16 mouse cellular contexts compared by ENCODE assay signal in genomic region chr10:119906869-119907268, GRCm38 (mm10).
DNase-seq lines count a peak whose midpoint lies in the region; ATAC-seq lines count a peak whose summit lies in the region.
"Had no signal": no experiment of that assay in that cellular context is flagged by ENCODE, and none has a peak within 500 bp of the region (broad histone marks: within the 10 kb centered on the region; RNA-seq: fewer than 3 reads in every experiment).

No protein-coding gene starts in this region.

- no peak overlapping the region for H3K27ac ChIP-seq in heart, embryonic 15.5 days
- no peak overlapping the region; the same call in 1 of the 2 replicates for H3K27ac ChIP-seq in hindbrain, embryonic 14.5 days
- no peak overlapping the region for H3K27ac ChIP-seq in hindbrain, embryonic 13.5 days
- H3K27ac ChIP-seq: embryonic facial prominence, embryonic 10.5 days; forebrain, embryonic 13.5 days had no signal

- H3K9me3 ChIP-seq in heart, embryonic 15.5 days (replicated peaks) = no peaks in the 10 kb centered on the region
- no peaks in the 10 kb centered on the region for H3K9me3 ChIP-seq in hindbrain, embryonic 14.5 days (ENCODE audit: control insufficient read depth, low read length)
- no peaks in the 10 kb centered on the region for H3K9me3 ChIP-seq in hindbrain, embryonic 13.5 days
- H3K9me3 ChIP-seq: embryonic facial prominence, embryonic 10.5 days; forebrain, embryonic 13.5 days had no signal

- no peaks in the 10 kb centered on the region for H3K36me3 ChIP-seq in heart, embryonic 15.5 days
- no peaks in the 10 kb centered on the region for H3K36me3 ChIP-seq in hindbrain, embryonic 14.5 days (replicated peaks; ENCODE audit: control insufficient read depth, insufficient read depth)
- H3K36me3 ChIP-seq in hindbrain, embryonic 13.5 days = no peaks in the 10 kb centered on the region
- H3K36me3 ChIP-seq: embryonic facial prominence, embryonic 10.5 days had no signal

- 30% methylated on average over 7 of the region's 7 CpGs for WGBS in heart, embryonic 15.5 days
- WGBS in hindbrain, embryonic 14.5 days = 59% methylated on average over 7 of the region's 7 CpGs
- WGBS in hindbrain, embryonic 13.5 days = 63% methylated on average over 7 of the region's 7 CpGs

- H3K4me1 ChIP-seq in heart, embryonic 15.5 days (replicated peaks) = no peaks in the 10 kb centered on the region; the same call in 1 of the 2 replicates
- H3K4me1 ChIP-seq in hindbrain, embryonic 14.5 days (replicated peaks; ENCODE audit: control insufficient read depth, insufficient read depth, low read length) = no peaks in the 10 kb centered on the region
- H3K4me1 ChIP-seq in hindbrain, embryonic 13.5 days (replicated peaks) = peaks cover 3% of the 10 kb centered on the region; the same call in 1 of the 2 replicates
- H3K4me1 ChIP-seq: embryonic facial prominence, embryonic 10.5 days had no signal

- ATAC-seq in heart, embryonic 15.5 days (replicated peaks; ENCODE audit: insufficient number of reproducible peaks, insufficient read depth, low FRiP score, low read depth) = 0 out of 2 replicates have a peak, but pooled peaks have one; percentile 58
- ATAC-seq in hindbrain, embryonic 14.5 days (ENCODE audit: low FRiP score) = 0 out of 2 replicates have a peak, but pooled peaks have one; percentile 31
- ATAC-seq in hindbrain, embryonic 13.5 days (ENCODE audit: low FRiP score) = no peak
- no peak for ATAC-seq in activated CD4-positive, CD25-positive, alpha-beta regulatory T cell, adult 4 months
- ATAC-seq: forebrain, embryonic 13.5 days; forebrain, postnatal 0 days; intestine, postnatal 0 days had no signal

- H3K27me3 ChIP-seq in heart, embryonic 15.5 days = no peaks in the 10 kb centered on the region
- H3K27me3 ChIP-seq in hindbrain, embryonic 14.5 days (ENCODE audit: control insufficient read depth, insufficient read depth, low read length) = no peaks in the 10 kb centered on the region
- H3K27me3 ChIP-seq in hindbrain, embryonic 13.5 days = no peaks in the 10 kb centered on the region
- H3K27me3 ChIP-seq: forebrain, embryonic 13.5 days had no signal

- DNase-seq in heart, adult 18-20 months = no peak
- no peak for DNase-seq in hindbrain, embryonic 14.5 days (ENCODE audit: low spot score)
- peak; percentile 30 for DNase-seq in layer of hippocampus, adult 9-11 months
- no peak for DNase-seq in layer of hippocampus, postnatal 10 days (ENCODE audit: low spot score in 2 of 2)
- DNase-seq: adrenal gland, postnatal 14 days; cerebellum, adult 2 months; forebrain, postnatal 0 days; gastrocnemius, postnatal 14 days; heart, postnatal 14 days; kidney, adult 8-10 months had no signal

- no peak overlapping the region for H3K4me2 ChIP-seq in heart, embryonic 15.5 days
- no peak overlapping the region for H3K4me2 ChIP-seq in hindbrain, embryonic 14.5 days (replicated peaks)
- H3K4me2 ChIP-seq in hindbrain, embryonic 13.5 days = no peak overlapping the region
- H3K4me2 ChIP-seq: forebrain, embryonic 13.5 days had no signal

- no peak overlapping the region for H3K9ac ChIP-seq in heart, embryonic 15.5 days
- H3K9ac ChIP-seq in hindbrain, embryonic 14.5 days = no peak overlapping the region
- H3K9ac ChIP-seq in hindbrain, embryonic 13.5 days = no peak overlapping the region
- H3K9ac ChIP-seq: forebrain, embryonic 13.5 days; forebrain, postnatal 0 days had no signal

- H3K4me3 ChIP-seq in heart, embryonic 15.5 days = no peak overlapping the region
- no peak overlapping the region for H3K4me3 ChIP-seq in hindbrain, embryonic 14.5 days (replicated peaks; ENCODE audit: low read length)
- H3K4me3 ChIP-seq in hindbrain, embryonic 13.5 days = no peak overlapping the region
- H3K4me3 ChIP-seq: embryonic facial prominence, embryonic 10.5 days; forebrain, embryonic 13.5 days had no signal

Comparison
In these comparisons a context has a peak if more than half of its experiments do, and no peak if none do; other contexts are left out.
1. ATAC-seq: peak in heart, embryonic 15.5 days (single experiment) and hindbrain, embryonic 14.5 days (single experiment); none in hindbrain, embryonic 13.5 days (single experiment) and activated CD4-positive, CD25-positive, alpha-beta regulatory T cell, adult 4 months (single experiment).